In the genomic region with DNA sequence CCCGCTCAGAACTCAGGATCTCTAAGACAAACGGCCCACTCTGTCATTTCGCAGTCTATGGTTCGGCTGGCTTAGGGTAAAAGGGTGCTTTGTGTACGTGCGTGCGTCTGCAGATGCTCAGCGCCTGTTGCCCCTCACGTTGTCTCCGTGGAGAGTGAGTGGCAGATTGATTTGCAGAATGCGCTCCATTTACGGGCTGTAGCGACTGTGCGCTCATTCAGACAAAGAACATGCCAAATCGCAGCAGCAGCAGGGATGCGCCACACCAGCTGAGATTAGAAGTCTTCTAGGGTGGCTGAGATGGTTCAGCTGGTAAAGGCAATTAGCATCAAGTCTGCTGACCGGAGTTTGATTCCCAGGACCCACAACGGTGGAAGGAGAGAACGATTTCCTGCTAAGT, we compare ENCODE assay signal across 7 mouse cellular contexts. TPM values are rescaled to one million over a fixed set of nuclear protein-coding genes. Genes with fewer than 3 reads are reported as not detected.
DNase-seq lines count a peak whose midpoint lies in the region; ATAC-seq lines count a peak whose summit lies in the region.

No protein-coding gene starts in this region.

- DNase-seq in left cerebral cortex, postnatal 25 days (ENCODE audit: low spot score in 2 of 2), result peak; percentile 21 to 27
- no peak for DNase-seq in left cerebral cortex, adult 18-20 months (ENCODE audit: low spot score in 2 of 2)
- DNase-seq in forebrain, embryonic 10.5 days (ENCODE audit: extremely low spot score, low spot score), result peak; percentile 27
- no peak for DNase-seq in adrenal gland, postnatal 10 days
- no peak for DNase-seq in lung, postnatal 25 days (ENCODE audit: low spot score)

- peak overlapping the region; percentile 49 for H3K4me2 ChIP-seq in intestine, embryonic 15.5 days (replicated peaks)
- peak overlapping the region; percentile 36 for H3K4me2 ChIP-seq in neural tube, embryonic 14.5 days (ENCODE audit: low read depth, low read length)

- WGBS in forebrain, embryonic 10.5 days, result 37% methylated on average over 19 of the region's 19 CpGs
- WGBS in intestine, embryonic 15.5 days, result 31% methylated on average over 19 of the region's 19 CpGs
- WGBS in neural tube, embryonic 14.5 days, result 9% methylated on average over 19 of the region's 19 CpGs

- no peaks in the 10 kb centered on the region for H3K9me3 ChIP-seq in forebrain, embryonic 10.5 days
- no peaks in the 10 kb centered on the region for H3K9me3 ChIP-seq in intestine, embryonic 15.5 days
- H3K9me3 ChIP-seq in neural tube, embryonic 14.5 days (ENCODE audit: control insufficient read depth, low read length), result no peaks in the 10 kb centered on the region

- peak overlapping the region; percentile 4; the same call in 1 of the 2 replicates for H3K27ac ChIP-seq in forebrain, embryonic 10.5 days
- H3K27ac ChIP-seq in intestine, embryonic 15.5 days, result no peak overlapping the region
- 0 out of 2 replicates have a peak overlapping the region, but pooled peaks have one; percentile 16 for H3K27ac ChIP-seq in neural tube, embryonic 14.5 days (ENCODE audit: low read depth, low read length)

- H3K9ac ChIP-seq in intestine, embryonic 15.5 days, result no peak overlapping the region
- H3K9ac ChIP-seq in neural tube, embryonic 14.5 days (replicated peaks; ENCODE audit: low read depth, low read length), result peak overlapping the region; percentile 34; the same call in 1 of the 2 replicates

- H3K27me3 ChIP-seq in forebrain, embryonic 10.5 days (ENCODE audit: poor library complexity, severe bottlenecking), result peaks cover 39% of the 10 kb centered on the region
- no peaks in the 10 kb centered on the region for H3K27me3 ChIP-seq in intestine, embryonic 15.5 days (replicated peaks)
- H3K27me3 ChIP-seq in neural tube, embryonic 14.5 days (ENCODE audit: control insufficient read depth, insufficient read depth, low read length), result no peaks in the 10 kb centered on the region

- peak overlapping the region; percentile 35 for H3K4me3 ChIP-seq in forebrain, embryonic 10.5 days
- no peak overlapping the region for H3K4me3 ChIP-seq in intestine, embryonic 15.5 days (replicated peaks)
- H3K4me3 ChIP-seq in neural tube, embryonic 14.5 days (ENCODE audit: low read depth, low read length), result peak overlapping the region; percentile 13; the same call in 1 of the 2 replicates

- H3K36me3 ChIP-seq in forebrain, embryonic 10.5 days (replicated peaks), result no peaks in the 10 kb centered on the region
- no peaks in the 10 kb centered on the region for H3K36me3 ChIP-seq in intestine, embryonic 15.5 days
- no peaks in the 10 kb centered on the region for H3K36me3 ChIP-seq in neural tube, embryonic 14.5 days (ENCODE audit: control insufficient read depth, insufficient read depth, low read length)

- ATAC-seq in intestine, embryonic 15.5 days, result no peak
- ATAC-seq in neural tube, embryonic 14.5 days (ENCODE audit: low read depth), result peak; percentile 64

- peaks cover 37% of the 10 kb centered on the region for H3K4me1 ChIP-seq in forebrain, embryonic 10.5 days
- no peaks in the 10 kb centered on the region for H3K4me1 ChIP-seq in intestine, embryonic 15.5 days (replicated peaks)
- peaks cover 14% of the 10 kb centered on the region; the same call in 1 of the 2 replicates for H3K4me1 ChIP-seq in neural tube, embryonic 14.5 days (ENCODE audit: control insufficient read depth, insufficient read depth, low read length)

- intact Hi-C loops in left cerebral cortex, postnatal 25 days (cut with DNase I), result no loop called here

RNA-seq across cellular contexts. Expression of a gene that starts 2.8 kb away (rescaled TPM):
- total RNA-seq in left cerebral cortex, postnatal 25 days (2021), result 10 to 100 TPM; 24.5 to 24.8 TPM
- 10 to 100 TPM; 22.0 to 23.2 TPM for total RNA-seq in left cerebral cortex, adult 18-20 months (2021)
- 36.0 and 42.6 TPM in 2 replicates for polyA plus RNA-seq in forebrain, embryonic 10.5 days (2016; fragmentation: Nextera tagmentation; extraction: Ambion mirVana)
- polyA plus RNA-seq in intestine, embryonic 15.5 days (2015; fragmentation: Nextera tagmentation; extraction: Ambion mirVana), result 17.8 and 18.9 TPM in 2 replicates
- polyA plus RNA-seq in neural tube, embryonic 14.5 days (2014; fragmentation: Nextera tagmentation; extraction: Ambion mirVana), result 22.2 and 24.0 TPM in 2 replicates
- total RNA-seq in adrenal gland, postnatal 10 days (2021), result 10 to 100 TPM in 1 of 2 experiments, 1 to 10 TPM in 1; 7.6 to 11.0 TPM

RNA-seq across cellular contexts. Expression of a gene that starts 58.6 kb away (rescaled TPM):
- 10 to 100 TPM; 45.0 to 48.3 TPM for total RNA-seq in left cerebral cortex, postnatal 25 days (2021)
- total RNA-seq in left cerebral cortex, adult 18-20 months (2021), result 10 to 100 TPM; 48.0 to 55.0 TPM
- 2.6 and 2.9 TPM in 2 replicates for polyA plus RNA-seq in forebrain, embryonic 10.5 days (2016; fragmentation: Nextera tagmentation; extraction: Ambion mirVana)
- polyA plus RNA-seq in intestine, embryonic 15.5 days (2015; fragmentation: Nextera tagmentation; extraction: Ambion mirVana), result 2.4 and 2.9 TPM in 2 replicates
- polyA plus RNA-seq in neural tube, embryonic 14.5 days (2014; fragmentation: Nextera tagmentation; extraction: Ambion mirVana), result 13.9 and 29.3 TPM in 2 replicates
- total RNA-seq in adrenal gland, postnatal 10 days (2021), result 10 to 100 TPM in 1 of 2 experiments, 1 to 10 TPM in 1; 9.7 to 10.3 TPM

Comparison
In these comparisons a context has a peak if more than half of its experiments do, and no peak if none do; other contexts are left out.
1. DNase-seq: peak in left cerebral cortex, postnatal 25 days (2 of 2) and forebrain, embryonic 10.5 days (single experiment); none in left cerebral cortex, adult 18-20 months (0 of 2), adrenal gland, postnatal 10 days (single experiment) and lung, postnatal 25 days (single experiment).
2. RNA of a gene that starts 58.6 kb away (total RNA-seq): 48.0 to 55.0 TPM in left cerebral cortex, adult 18-20 months and 45.0 to 48.3 TPM in left cerebral cortex, postnatal 25 days; 9.7 to 10.3 TPM in adrenal gland, postnatal 10 days; every median in the first group is over 4 times any median in the second.